Mouse (Mus musculus): ENCODE results near the gene Fam240b. TPM values are rescaled to one million over a fixed set of nuclear protein-coding genes. Genes with fewer than 3 reads are reported as not detected.
"Not testable (repeated sequence)": the region's sequence is repeated elsewhere in the genome, so short reads cannot be mapped to it uniquely, and the experiment has no call there.

The Fam240b gene
- polyA plus RNA-seq, 1 experiment: not detected

DNA sequence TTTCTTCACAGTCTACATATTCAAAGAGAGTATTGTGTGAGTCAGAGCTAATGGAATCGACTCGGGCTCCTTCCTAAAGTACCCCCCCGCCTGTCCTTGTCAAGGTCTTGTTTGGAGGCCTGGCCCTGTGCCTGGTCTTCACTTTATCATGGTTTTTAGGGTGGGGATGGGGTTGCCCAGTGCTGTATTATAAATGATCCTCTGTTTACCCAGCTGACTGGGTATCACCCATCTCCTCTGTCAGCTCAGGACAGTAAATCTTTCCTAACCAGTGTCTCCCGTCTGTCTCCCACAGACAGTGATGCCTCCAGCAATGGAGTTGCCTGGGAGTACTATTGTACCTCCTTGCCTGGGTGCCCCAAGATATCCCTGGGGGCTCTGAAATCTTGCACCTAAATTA is 19.6 kb downstream of the Fam240b start:
- no peak overlapping the region for H3K27ac ChIP-seq (ENCODE audit: insufficient read depth, low read length)
- no peaks in the 10 kb centered on the region for H3K4me1 ChIP-seq (ENCODE audit: control insufficient read depth, insufficient read depth, low read length)
- no peak overlapping the region for H3K4me3 ChIP-seq (ENCODE audit: insufficient read depth, low read length)
- TF ChIP-seq POLR2A (IDR thresholded peaks at IDR 0.05; ENCODE audit: low read depth, low read length) (no peak), CTCF (IDR thresholded peaks at IDR 0.05; ENCODE audit: borderline replicate concordance, insufficient read depth, low read length) (no peak)

GRCm38 (mm10) chr13:64467886-64468285 is 29.7 kb downstream of the Fam240b start:
- Histone ChIP-seq H3K4me3 (ENCODE audit: insufficient read depth, low read length) (no peak overlapping the region), H3K4me1 (ENCODE audit: control insufficient read depth, insufficient read depth, low read length) (no peaks in the 10 kb centered on the region), H3K27ac (ENCODE audit: insufficient read depth, low read length) (no peak overlapping the region)
- no peak for TF ChIP-seq CTCF (IDR thresholded peaks at IDR 0.05; ENCODE audit: borderline replicate concordance, insufficient read depth, low read length)

- no peak for TF ChIP-seq POLR2A (IDR thresholded peaks at IDR 0.05; ENCODE audit: low read depth, low read length)
- TF ChIP-seq CTCF (IDR thresholded peaks at IDR 0.05; ENCODE audit: borderline replicate concordance, insufficient read depth, low read length): no peak
- Histone ChIP-seq H3K4me3 (ENCODE audit: insufficient read depth, low read length) (no peak overlapping the region), H3K27ac (ENCODE audit: insufficient read depth, low read length) (no peak overlapping the region), H3K4me1 (ENCODE audit: control insufficient read depth, insufficient read depth, low read length) (no peaks in the 10 kb centered on the region)
These were observed 32.4 kb downstream of the Fam240b start for GRCm38 (mm10) chr13:64465166-64465565.

- H3K27ac ChIP-seq (ENCODE audit: insufficient read depth, low read length): no peak overlapping the region
These were observed 35.0 kb downstream of the Fam240b start for GRCm38 (mm10) chr13:64462581-64462980.

GRCm38 (mm10) chr13:64458181-64458580 is 39.4 kb downstream of the Fam240b start:
- H3K27ac ChIP-seq (ENCODE audit: insufficient read depth, low read length): no peak overlapping the region
- H3K4me3 ChIP-seq (ENCODE audit: insufficient read depth, low read length): no peak overlapping the region
- H3K4me1 ChIP-seq (ENCODE audit: control insufficient read depth, insufficient read depth, low read length): no peaks in the 10 kb centered on the region
- TF ChIP-seq CTCF (IDR thresholded peaks at IDR 0.05; ENCODE audit: borderline replicate concordance, insufficient read depth, low read length) (no peak), POLR2A (IDR thresholded peaks at IDR 0.05; ENCODE audit: low read depth, low read length) (no peak)

More at GRCm38 (mm10) chr13:64462581-64462980, 35.0 kb downstream of the Fam240b start:
- TF ChIP-seq POLR2A (IDR thresholded peaks at IDR 0.05; ENCODE audit: low read depth, low read length) (no peak), CTCF (IDR thresholded peaks at IDR 0.05; ENCODE audit: borderline replicate concordance, insufficient read depth, low read length) (no peak)
- Histone ChIP-seq H3K4me3 (ENCODE audit: insufficient read depth, low read length) (no peak overlapping the region), H3K4me1 (ENCODE audit: control insufficient read depth, insufficient read depth, low read length) (no peaks in the 10 kb centered on the region)

- not testable (repeated sequence) for H3K4me1 ChIP-seq (ENCODE audit: control insufficient read depth, insufficient read depth, low read length); H3K4me3 ChIP-seq (ENCODE audit: insufficient read depth, low read length); H3K27ac ChIP-seq (ENCODE audit: insufficient read depth, low read length)
These were observed 40.2 kb downstream of the Fam240b start for GRCm38 (mm10) chr13:64457225-64457978.

DNA sequence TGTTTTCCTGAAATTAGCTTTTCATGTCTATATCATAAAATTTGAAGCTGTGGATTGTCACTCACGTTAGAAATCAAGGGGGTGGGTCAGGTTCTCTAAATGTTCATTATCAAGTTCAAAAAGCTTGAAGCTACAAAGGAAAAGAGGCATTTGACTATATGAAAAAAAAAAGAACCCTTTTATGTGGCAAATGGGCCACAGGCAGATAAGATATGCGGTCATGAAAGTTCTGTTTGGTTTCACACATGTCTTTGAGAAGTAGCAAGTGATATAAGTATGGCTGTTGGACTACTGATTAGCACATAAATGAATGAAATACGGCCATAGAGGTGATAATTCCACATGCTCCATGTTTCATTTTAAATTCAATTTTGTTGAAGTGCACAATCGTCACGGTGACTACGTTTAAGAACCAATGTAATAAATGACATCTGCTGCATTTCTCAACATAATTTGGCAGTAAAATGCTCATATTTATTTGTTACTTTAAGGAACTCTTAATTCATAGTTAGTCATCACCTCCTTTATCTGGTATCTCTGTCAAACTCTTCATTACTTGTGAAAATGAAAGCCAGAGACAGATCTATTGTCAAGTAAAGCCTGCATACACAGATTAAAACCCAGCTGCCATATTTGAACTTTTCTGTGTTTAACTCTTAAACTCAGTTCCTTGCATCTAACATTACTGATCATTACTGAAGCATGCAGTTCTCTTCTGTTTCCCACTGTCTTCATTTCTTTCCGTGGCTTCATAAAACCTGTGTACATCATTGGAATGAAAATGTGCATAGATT is 47.4 kb downstream of the Fam240b start:
- no peaks in the 10 kb centered on the region for H3K4me1 ChIP-seq (ENCODE audit: control insufficient read depth, insufficient read depth, low read length)
- TF ChIP-seq CTCF (IDR thresholded peaks at IDR 0.05; ENCODE audit: borderline replicate concordance, insufficient read depth, low read length) (no peak), POLR2A (IDR thresholded peaks at IDR 0.05; ENCODE audit: low read depth, low read length) (no peak)
- no peak overlapping the region for H3K27ac ChIP-seq (ENCODE audit: insufficient read depth, low read length)
- no peak overlapping the region for H3K4me3 ChIP-seq (ENCODE audit: insufficient read depth, low read length)

GRCm38 (mm10) chr13:64448729-64449128 is 48.9 kb downstream of the Fam240b start:
- no peak overlapping the region for H3K4me3 ChIP-seq (ENCODE audit: insufficient read depth, low read length)
- TF ChIP-seq POLR2A (IDR thresholded peaks at IDR 0.05; ENCODE audit: low read depth, low read length) (no peak), CTCF (IDR thresholded peaks at IDR 0.05; ENCODE audit: borderline replicate concordance, insufficient read depth, low read length) (no peak)
- no peaks in the 10 kb centered on the region for H3K4me1 ChIP-seq (ENCODE audit: control insufficient read depth, insufficient read depth, low read length)
- no peak overlapping the region for H3K27ac ChIP-seq (ENCODE audit: insufficient read depth, low read length)

GRCm38 (mm10) chr13:64447947-64448346 is 49.6 kb downstream of the Fam240b start:
- no peaks in the 10 kb centered on the region for H3K4me1 ChIP-seq (ENCODE audit: control insufficient read depth, insufficient read depth, low read length)
- TF ChIP-seq POLR2A (IDR thresholded peaks at IDR 0.05; ENCODE audit: low read depth, low read length) (no peak), CTCF (IDR thresholded peaks at IDR 0.05; ENCODE audit: borderline replicate concordance, insufficient read depth, low read length) (no peak)
- no peak overlapping the region for H3K4me3 ChIP-seq (ENCODE audit: insufficient read depth, low read length)

GRCm38 (mm10) chr13:64445254-64445920 is 52.2 kb downstream of the Fam240b start:
- H3K27ac ChIP-seq (ENCODE audit: insufficient read depth, low read length): no peak overlapping the region
- no peak overlapping the region for H3K4me3 ChIP-seq (ENCODE audit: insufficient read depth, low read length)
- no peaks in the 10 kb centered on the region for H3K4me1 ChIP-seq (ENCODE audit: control insufficient read depth, insufficient read depth, low read length)
- TF ChIP-seq CTCF (IDR thresholded peaks at IDR 0.05; ENCODE audit: borderline replicate concordance, insufficient read depth, low read length) (no peak), POLR2A (IDR thresholded peaks at IDR 0.05; ENCODE audit: low read depth, low read length) (no peak)

More at GRCm38 (mm10) chr13:64447947-64448346, 49.6 kb downstream of the Fam240b start:
- H3K27ac ChIP-seq (ENCODE audit: insufficient read depth, low read length): no peak overlapping the region

Measured in embryonic fibroblast, embryonic 13.5 days (primary cell).